Mouse (Mus musculus) embryonic fibroblast, embryonic 13.5 days (primary cell): Measurements from ENCODE around the gene Odf3l2. TPM values are rescaled to one million over a fixed set of nuclear protein-coding genes. Genes with fewer than 3 reads are reported as not detected.

ENCODE experiments used
- H3K27ac ChIP-seq: 2 replicates; pipeline ENCODE4 v1.5.1; 2012; ENCODE audit warnings: low read length, control low read depth, inconsistent platforms; ENCODE audit not compliant: insufficient read depth
- H3K4me1 ChIP-seq: 2 replicates; pipeline ENCODE4 v1.6.1; 2011; ENCODE audit warnings: low read length; ENCODE audit not compliant: control insufficient read depth, insufficient read depth
- H3K4me3 ChIP-seq: 2 replicates; pipeline ENCODE4 v1.5.1; 2011; ENCODE audit warnings: mild to moderate bottlenecking, control low read depth, low read length; ENCODE audit not compliant: insufficient read depth
- CTCF ChIP-seq: IDR thresholded peaks from 2 replicates; pipeline ENCODE4 v1.5.1; 2011; ENCODE audit warnings: mild to moderate bottlenecking, control low read depth, low read length, moderate library complexity, borderline replicate concordance; ENCODE audit not compliant: insufficient read depth
- POLR2A ChIP-seq: IDR thresholded peaks from 2 replicates; pipeline ENCODE4 v1.6.1; 2011; ENCODE audit warnings: low read depth, mild to moderate bottlenecking, control low read depth, low read length, moderate library complexity
- polyA plus RNA-seq: library from polyadenylated mRNA; stranded (reverse); fragments of >200 nt; gene quantifications from 2 replicates; pipeline ENCODE4 v1.2.4, GENCODE M21; 2011; ENCODE audit warnings: low read depth; ENCODE audit not compliant: missing spikeins, insufficient read length

The Odf3l2 gene
- polyA plus RNA-seq, 1 experiment: not detected

DNA sequence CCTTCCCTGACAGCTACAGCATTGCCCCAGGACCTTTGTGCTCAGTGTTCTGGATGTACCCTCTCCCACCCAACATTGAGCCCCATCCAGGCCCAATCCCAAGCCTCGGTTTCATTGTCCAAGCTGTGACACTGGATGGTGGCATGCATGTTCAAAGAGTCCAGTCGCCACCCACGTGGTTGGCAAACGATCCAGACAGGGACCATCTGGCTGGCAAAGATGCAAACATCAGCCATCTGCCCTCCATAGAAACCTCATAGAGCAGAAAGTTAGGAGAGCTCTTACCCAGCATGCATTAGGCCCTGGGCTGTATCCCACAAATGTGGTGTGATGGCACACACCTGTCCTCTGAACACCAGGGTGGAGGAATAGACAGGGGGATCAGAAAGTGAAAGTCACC, 14.1 kb downstream of the Odf3l2 start:
- Histone ChIP-seq H3K4me3 (no peak overlapping the region), H3K27ac (no peak overlapping the region), H3K4me1 (peaks cover 9% of the 10 kb centered on the region)
- TF ChIP-seq POLR2A (no peak), CTCF (no peak)

DNA sequence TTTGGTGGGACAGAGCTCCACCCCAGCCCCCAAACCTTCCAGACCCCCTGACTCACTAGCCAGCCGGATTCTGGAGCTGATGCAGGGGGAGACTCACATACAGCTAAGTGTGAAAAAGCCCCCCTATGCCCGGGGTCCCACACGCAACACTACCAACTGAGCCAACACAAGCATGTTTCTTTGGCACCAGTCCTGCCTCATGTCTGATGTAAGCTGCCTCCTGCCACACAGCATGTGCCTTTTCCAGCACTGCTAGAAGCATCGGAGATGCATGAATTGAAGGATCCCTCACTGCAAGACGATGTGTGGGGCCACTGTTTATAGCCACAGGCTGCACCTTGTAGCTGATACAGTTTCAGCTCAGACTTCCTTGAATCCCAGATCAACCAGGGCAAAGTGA, 17.2 kb downstream of the Odf3l2 start:
- TF ChIP-seq POLR2A: no peak
- Histone ChIP-seq H3K4me1 (peaks cover 3% of the 10 kb centered on the region; the same call in 1 of the 2 replicates), H3K27ac (no peak overlapping the region), H3K4me3 (no peak overlapping the region)

DNA sequence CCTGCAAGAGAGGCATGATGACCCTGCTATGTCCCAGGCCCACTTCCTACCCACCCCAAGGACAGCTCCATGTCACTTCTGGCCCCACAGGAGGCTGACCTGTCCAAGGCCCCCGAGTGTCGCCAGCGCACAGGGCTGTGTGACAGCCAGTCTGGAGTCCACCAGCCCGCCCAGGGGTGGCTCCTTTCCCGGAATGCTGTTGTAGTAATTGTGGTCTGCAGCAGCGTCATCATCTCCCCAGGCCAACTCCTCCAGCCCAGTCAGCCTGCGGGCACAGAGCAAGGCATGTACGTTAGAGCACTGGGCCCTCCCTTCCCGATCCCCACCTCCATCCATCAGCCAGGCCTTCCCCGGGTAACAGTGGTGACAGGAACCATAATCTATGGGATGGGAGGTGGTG, 19.4 kb downstream of the Odf3l2 start:
- no peak overlapping the region for H3K27ac ChIP-seq
- TF ChIP-seq POLR2A (no peak), CTCF (no peak)
- no peak overlapping the region for H3K4me3 ChIP-seq
- no peaks in the 10 kb centered on the region for H3K4me1 ChIP-seq

DNA sequence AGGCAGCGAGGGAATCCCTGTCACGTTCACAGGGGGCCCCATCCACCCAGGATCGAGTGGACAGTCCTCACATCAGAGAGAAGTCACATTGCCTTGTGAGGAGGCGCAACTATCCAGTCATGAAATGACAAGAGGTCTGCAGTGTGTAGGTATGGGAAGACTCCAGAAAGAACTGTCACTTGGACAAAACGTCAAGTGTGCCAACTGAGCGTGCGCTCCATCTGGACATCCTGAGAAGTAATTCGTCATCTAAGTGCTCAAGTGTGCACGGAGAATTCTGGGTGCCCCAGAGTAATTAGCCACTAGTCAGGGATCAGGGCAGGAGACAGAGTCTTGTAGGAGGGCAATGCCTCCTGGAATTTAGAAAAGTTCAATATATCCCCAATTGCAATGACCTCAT, 20.1 kb downstream of the Odf3l2 start:
- TF ChIP-seq POLR2A: no peak
- TF ChIP-seq CTCF: no peak
- Histone ChIP-seq H3K4me3 (no peak overlapping the region), H3K4me1 (no peaks in the 10 kb centered on the region), H3K27ac (no peak overlapping the region)

DNA sequence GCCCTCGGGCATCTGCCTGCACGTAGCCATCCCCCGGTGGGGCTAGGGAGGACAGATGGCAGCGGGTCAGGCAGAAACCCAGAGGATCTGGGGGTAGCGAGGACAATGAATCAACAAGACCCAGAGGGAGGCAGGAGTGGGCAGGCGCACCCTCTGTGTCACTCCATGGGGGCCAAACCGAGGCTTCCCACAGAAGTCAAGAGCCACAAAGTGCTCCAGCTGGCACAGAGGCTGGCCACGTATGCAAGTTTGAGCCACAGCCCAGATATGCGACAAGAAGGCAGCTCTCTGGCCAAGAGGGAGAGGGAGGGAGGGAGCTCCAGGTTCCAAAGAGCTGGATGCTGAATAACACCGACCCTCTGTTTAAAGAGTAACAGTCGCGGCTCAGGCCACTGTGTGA, 21.6 kb downstream of the Odf3l2 start:
- TF ChIP-seq POLR2A (no peak), CTCF (no peak)
- Histone ChIP-seq H3K4me3 (no peak overlapping the region), H3K4me1 (no peaks in the 10 kb centered on the region), H3K27ac (no peak overlapping the region)

DNA sequence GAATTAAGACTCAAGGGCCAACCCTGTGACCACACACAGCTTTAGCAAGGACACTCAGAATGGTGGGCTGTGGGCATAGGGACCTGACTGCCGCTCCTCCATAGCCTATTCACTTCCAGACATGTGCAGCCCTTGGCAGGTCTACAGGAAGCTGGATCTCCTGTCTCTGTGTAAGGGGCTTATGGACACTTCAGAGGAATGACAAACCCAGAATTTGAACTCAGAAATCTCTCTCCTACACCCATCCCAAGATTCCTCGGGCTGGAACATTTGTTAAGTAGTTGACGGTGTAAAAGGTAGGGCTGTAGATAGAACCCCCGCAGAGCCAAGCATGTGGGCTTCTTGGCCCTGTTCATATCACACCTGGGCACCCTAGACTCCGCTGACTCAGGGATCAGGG, 29.2 kb downstream of the Odf3l2 start:
- no peak for TF ChIP-seq POLR2A
- no peak for TF ChIP-seq CTCF
- no peaks in the 10 kb centered on the region for H3K4me1 ChIP-seq
- H3K4me3 ChIP-seq: no peak overlapping the region
- H3K27ac ChIP-seq: no peak overlapping the region

DNA sequence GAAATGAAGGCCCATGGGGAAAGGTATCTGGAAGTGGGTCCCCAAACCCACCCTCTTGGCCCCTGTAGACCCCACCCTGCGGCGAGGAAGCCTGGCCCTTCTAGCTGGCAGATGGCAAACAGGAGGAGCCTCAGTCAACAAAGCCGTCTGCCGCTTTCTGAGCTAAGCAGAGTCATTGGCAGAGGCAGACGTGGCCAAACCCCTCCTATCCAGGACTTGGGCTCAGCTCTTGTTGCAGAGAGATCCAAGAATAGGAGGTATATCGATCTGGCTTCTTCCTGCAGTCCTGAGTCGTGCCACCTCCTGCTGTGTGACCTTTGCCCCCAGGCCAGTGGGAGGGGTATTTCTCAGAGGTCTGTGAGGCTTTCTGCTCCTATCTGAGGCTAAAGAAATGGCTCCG, 29.7 kb downstream of the Odf3l2 start:
- Histone ChIP-seq H3K4me3 (no peak overlapping the region), H3K4me1 (no peaks in the 10 kb centered on the region), H3K27ac (no peak overlapping the region)
- TF ChIP-seq POLR2A (no peak), CTCF (no peak)

DNA sequence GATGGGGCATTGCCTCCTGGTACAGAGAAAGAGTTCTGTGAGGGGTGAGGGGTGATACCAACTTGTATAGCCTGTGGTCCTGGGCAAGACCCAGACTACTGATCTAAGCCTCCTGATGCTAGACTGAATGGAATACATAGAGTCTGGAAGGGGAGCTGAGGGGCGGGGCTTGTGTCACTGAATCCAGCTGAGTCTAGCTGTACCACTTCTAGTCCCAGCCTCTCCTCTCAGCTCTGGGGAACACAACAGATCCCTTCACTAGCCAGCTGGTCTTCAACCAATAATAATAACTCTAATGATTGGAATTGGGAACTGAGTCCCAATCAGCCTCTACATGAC, 31.3 kb downstream of the Odf3l2 start:
- H3K4me3 ChIP-seq: no peak overlapping the region
- TF ChIP-seq POLR2A (no peak), CTCF (no peak)
- H3K27ac ChIP-seq: no peak overlapping the region
- no peaks in the 10 kb centered on the region for H3K4me1 ChIP-seq

DNA sequence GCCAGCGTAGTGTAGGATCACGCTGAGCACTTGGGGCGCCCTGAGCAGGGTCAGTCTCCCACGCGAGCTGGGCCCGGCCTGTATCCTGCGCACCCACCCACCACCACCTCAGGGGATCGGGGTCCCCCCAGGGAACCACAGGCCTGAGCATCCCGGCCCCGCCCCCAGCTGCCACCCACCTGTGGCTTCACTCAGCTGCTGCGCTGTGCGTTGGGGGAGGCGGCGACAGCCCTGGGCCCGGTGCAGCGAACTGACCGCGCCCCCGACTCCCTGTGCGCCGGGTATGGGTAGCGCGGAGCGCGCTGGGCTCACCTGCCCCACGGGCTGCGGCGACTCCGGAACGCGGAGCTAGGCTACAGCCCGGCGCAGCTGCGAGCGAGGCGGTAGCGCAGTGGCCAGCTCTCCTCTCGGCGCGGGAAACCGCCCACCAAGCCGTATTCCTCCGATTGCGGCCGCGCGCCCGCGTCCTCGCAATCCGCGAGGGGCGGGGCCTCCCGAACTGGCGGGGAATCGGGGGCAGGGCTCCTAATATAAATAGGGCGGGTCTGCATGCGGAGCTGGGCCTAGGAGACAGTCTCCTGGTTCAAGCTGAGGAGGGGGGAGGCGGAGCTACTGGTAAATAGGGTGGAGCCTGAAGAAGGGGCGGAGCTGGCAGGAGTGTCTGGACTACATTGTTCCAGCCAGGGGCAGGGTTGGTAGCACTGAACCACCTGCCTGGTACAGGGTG, 31.8 kb downstream of the Odf3l2 start, which contains the start of gene C2cd4c:
TSS of gene C2cd4c (minus strand) at position 448 of the 727 bp plus-strand sequence.
- H3K27ac ChIP-seq: no peak within 1 kb of the TSS
- no peaks in the 10 kb centered on the region for H3K4me1 ChIP-seq
- H3K4me3 ChIP-seq: peak within 1 kb of the TSS; percentile 34
- TF ChIP-seq CTCF (no peak), POLR2A (no peak)

DNA sequence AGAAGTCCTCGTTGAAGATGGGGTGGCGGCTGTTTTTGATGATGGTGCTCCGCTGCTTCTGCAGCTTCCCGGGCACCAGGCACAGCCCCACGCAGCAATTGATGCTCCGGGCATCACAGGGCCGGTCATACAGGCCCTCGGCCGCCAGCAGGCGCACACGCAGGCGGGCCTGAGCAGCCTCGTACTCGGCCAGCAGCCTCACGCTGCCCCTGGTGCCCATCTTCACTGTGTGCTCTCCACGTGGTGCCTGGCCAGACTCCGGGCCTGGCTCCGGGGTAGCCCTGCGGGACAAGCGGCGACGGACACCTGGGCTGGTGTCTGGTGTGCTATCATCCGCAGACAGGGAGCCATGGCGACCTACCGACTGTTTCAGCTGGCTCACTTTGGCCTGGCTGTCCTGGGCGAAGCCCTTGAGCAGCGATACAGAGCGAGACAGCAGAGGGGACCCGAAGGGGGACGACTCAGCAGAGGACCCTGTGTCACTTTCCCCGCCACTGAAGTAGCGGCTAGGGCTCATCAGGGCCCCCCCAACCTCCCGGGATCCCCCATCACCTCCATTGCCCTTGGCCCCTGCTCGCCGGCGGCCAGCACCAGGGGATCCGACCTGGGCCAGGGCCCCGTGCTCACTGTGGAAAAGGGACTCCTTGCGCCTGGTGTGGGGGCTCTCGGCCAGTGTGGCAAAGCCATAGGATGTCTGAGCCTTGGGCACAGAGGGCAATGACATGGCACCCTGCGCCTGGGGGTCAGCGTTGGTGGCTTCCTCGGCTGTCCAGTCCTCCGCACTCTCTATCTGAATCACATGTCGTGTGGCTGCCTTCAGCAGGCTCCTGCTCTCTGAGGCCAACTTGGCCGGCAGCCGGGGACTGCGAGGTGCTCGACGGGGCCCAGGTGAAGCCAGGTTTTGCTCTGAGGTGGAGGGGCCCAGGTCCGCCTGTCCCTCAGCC, 33.1 kb downstream of the Odf3l2 start:
- H3K4me3 ChIP-seq: no peak overlapping the region
- no peaks in the 10 kb centered on the region for H3K4me1 ChIP-seq
- no peak for TF ChIP-seq POLR2A
- TF ChIP-seq CTCF: peak; percentile 41; the same call in 1 of the 2 replicates
- H3K27ac ChIP-seq: no peak overlapping the region
